Mouse (Mus musculus) leukemia stem cell, adult 10-12 weeks (primary cell): ENCODE data around the gene Maml1. TPM values are rescaled to one million over a fixed set of nuclear protein-coding genes. Genes with fewer than 3 reads are reported as not detected.

Experiments used
- polyA plus RNA-seq: library from polyadenylated mRNA; stranded (reverse); fragments of >175 nt; gene quantifications from 2 replicates; pipeline ENCODE4 v1.2.3, GENCODE M21; 2012; ENCODE audit warnings: low replicate concordance

The Maml1 gene
- polyA plus RNA-seq, result 8.8 and 16.2 TPM in 2 replicates

DNA sequence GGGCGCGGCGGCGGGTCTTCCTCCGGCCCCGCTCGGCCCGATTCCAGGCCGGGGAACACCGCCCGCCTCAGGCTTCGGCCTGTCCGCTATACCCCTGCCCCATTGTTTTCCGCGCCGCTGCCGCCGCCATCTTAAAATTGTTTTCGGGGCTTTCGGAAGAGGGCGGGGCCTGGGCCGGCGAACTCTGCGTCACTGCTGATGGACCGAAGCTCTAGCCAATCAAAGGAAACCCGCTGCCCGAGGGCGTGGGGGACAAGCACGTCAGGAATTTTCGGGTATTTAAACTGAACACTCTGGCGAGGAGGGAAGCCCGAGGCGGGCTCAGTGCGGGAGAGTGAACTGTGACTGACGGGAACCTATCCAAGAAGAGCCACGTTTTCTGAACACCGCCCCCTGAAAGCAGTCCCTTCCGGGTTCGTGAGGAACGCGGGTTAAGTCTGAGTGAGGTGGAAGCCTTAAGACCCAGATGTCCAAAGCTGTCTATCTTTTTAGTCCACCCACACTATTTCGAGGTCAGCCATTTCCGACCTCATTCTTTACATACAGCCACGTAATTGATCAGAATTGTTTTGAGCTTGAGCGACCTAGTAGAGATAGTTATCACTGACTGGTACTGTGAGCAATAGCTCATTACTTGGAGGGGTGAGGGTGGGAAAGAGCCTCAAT, at the start of gene Maml1:
TSS of gene Maml1 (minus strand) at position 122 of the 666 bp plus-strand sequence.

DNA sequence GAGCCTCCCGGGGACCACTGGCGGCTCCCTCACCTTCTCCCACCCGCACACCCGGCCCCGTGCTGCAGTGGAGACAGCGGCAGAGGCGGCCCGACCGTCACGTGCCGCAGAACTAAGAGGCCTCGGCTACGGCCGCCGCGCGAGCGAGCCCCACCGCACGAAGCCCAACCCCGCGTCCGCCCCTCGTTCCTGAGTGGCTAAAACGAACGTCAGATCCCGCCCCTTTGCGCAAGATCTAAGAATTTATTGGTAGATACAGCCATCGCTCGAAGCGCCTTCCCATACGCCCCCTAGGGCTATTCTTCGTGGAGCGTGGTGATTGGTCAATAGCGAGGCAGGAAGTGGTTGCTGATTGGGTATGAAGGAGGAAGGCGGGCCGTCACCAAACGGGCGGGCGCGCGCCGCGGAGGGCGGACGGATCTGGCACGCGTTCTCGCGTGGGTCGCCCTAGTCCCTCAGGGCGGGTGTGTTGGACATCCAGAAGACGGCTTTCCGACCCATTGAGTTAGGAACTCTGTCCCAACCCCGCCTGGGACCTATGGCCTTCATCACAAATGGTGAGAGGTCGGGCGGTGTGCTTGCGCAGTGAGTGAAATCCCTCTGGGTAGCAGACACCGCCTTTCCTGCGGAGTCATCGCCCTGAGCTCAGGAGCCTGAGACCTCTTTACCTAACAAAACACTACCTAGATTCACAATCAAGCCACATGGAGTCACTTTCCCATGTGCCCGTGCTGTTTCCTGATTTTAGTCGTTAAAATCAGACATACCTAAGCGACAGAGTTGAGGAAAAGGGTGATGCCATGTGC, 33.6 kb upstream of the Maml1 start, which contains the start of gene Canx:
TSS of gene Canx (minus strand) at position 178 of the 806 bp plus-strand sequence.

DNA sequence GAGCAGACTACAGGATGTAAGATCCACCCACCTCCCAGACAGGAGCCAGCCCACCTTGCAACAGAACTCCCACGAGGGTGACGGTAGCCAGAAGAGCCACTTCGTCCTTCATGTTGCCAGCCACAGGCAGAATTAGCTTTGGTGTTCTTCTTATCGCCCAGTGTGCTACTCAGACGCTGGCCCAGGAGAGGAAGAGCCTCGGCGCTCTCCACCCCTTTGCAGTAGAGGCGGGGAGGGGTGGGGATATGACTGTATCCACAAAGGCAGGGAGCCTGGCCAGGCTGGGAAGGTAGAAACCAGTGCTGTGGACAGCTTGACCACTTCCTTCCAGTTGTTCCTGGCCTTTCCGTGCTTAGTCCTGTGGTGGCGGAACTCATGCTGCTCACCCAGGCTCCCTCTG, 53.8 kb downstream of the Maml1 start, which contains the start of gene Ltc4s:
TSS of gene Ltc4s (minus strand) at position 293 of the 400 bp plus-strand sequence.

DNA sequence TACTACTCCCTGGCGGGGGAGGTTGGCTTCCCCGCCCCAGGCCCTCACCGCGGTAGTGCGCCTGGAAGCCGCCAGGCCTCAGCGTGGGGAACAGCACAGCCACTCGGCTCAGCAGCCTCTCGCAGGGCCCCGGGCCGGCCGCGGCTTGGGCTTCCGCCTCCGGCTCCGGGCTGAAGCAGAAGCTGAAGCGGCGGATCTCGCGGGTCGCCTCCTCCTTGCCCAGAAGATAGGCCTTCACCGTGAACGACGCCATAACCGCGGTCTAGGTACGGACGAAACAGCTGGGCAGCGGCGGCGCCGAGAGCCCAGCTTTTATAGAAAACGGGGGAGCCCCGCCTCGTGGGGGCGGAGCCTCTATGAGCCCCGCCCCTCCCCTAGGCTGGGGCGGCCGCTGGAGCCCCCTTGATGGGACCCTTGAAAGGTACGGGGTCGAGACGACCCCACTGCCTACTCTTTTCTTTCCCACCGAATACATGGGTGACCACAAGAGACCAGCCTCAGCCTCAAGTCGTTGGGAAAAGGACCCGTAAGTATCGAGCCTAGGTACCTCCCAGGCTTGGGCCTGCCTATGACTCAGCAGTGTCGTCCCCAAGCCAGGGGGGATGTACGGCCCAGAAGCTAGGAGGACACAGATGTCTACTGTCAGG, 81.5 kb downstream of the Maml1 start, which contains the start of the genes Sqstm1 and Mgat4b:
TSS of gene Sqstm1 (minus strand) at position 323 of the 647 bp plus-strand sequence.
TSS of gene Mgat4b (plus strand) at position 386 of the 647 bp plus-strand sequence.

Other genes with a start within 250 kb of the Maml1 start
- gene Tbc1d9b, start 160.9 kb downstream of the Maml1 start, polyA plus RNA-seq, result 25.7 and 69.1 TPM in 2 replicates
- 1.3 and 3.5 TPM in 2 replicates for gene Mrnip, start 117.9 kb downstream of the Maml1 start, polyA plus RNA-seq
- 107 and 111 TPM in 2 replicates for gene Sqstm1, start 81.5 kb downstream of the Maml1 start, polyA plus RNA-seq
- gene Mgat4b, start 81.4 kb downstream of the Maml1 start, polyA plus RNA-seq, result 157 and 261 TPM in 2 replicates
- 0.37 and 1.7 TPM in 2 replicates for gene Ltc4s, start 53.7 kb downstream of the Maml1 start, polyA plus RNA-seq
- 13.1 and 31.2 TPM in 2 replicates for gene Canx, start 33.4 kb upstream of the Maml1 start, polyA plus RNA-seq
- gene Cby3, start 62.2 kb upstream of the Maml1 start, polyA plus RNA-seq, result not detected in 2 replicates
- 67.2 and 193 TPM in 2 replicates for gene Hnrnph1, start 84.7 kb upstream of the Maml1 start, polyA plus RNA-seq
- gene Rufy1, start 138.8 kb upstream of the Maml1 start, polyA plus RNA-seq, result 4.1 and 4.6 TPM in 2 replicates